Mouse (Mus musculus): ENCODE data around the gene Schip1. TPM values are rescaled to one million over a fixed set of nuclear protein-coding genes. Genes with fewer than 3 reads are reported as not detected.
A peak's percentile ranks its signal among the peaks of the same experiment; 100 is the strongest.

Gene Schip1
- polyA plus RNA-seq, 1 experiment from 2014 or later = 47.2 TPM

- Histone ChIP-seq H3K9me3 (ENCODE audit: control insufficient read depth, low read depth, low read length) (no peaks in the 10 kb centered on the region), H3K27ac (ENCODE audit: low read length) (no peak overlapping the region), H3K4me2 (replicated peaks; ENCODE audit: low read depth, low read length) (no peak overlapping the region), H3K4me3 (ENCODE audit: low read depth, low read length) (no peak overlapping the region), H3K9ac (replicated peaks; ENCODE audit: low read depth, low read length) (no peak overlapping the region), H3K36me3 (ENCODE audit: control insufficient read depth, insufficient read depth, low read length) (no peaks in the 10 kb centered on the region), H3K4me1 (ENCODE audit: control insufficient read depth, insufficient read depth, low read length) (no peaks in the 10 kb centered on the region), H3K27me3 (ENCODE audit: control insufficient read depth, insufficient read depth, low read length) (no peaks in the 10 kb centered on the region)
- no peak for ATAC-seq (ENCODE audit: insufficient number of reproducible peaks, insufficient read depth, low FRiP score, low read depth)
- WGBS = 92% methylated on average over 8 of the region's 8 CpGs
Measured at GRCm38 (mm10) chr3:68606730-68607129, 542.1 kb downstream of the Schip1 start.

- no peaks in the 10 kb centered on the region for H3K4me1 ChIP-seq (ENCODE audit: control insufficient read depth, insufficient read depth, low read length)
- 88% methylated on average over 8 of the region's 8 CpGs for WGBS
- H3K4me2 ChIP-seq (replicated peaks; ENCODE audit: low read depth, low read length) = no peak overlapping the region
Measured at GRCm38 (mm10) chr3:68607336-68607735, 542.7 kb downstream of the Schip1 start.

GRCm38 (mm10) chr3:68608848-68609497, 544.4 kb downstream of the Schip1 start:
- Histone ChIP-seq H3K27me3 (ENCODE audit: control insufficient read depth, insufficient read depth, low read length) (no peaks in the 10 kb centered on the region), H3K4me1 (ENCODE audit: control insufficient read depth, insufficient read depth, low read length) (no peaks in the 10 kb centered on the region), H3K4me2 (replicated peaks; ENCODE audit: low read depth, low read length) (no peak overlapping the region), H3K9ac (replicated peaks; ENCODE audit: low read depth, low read length) (no peak overlapping the region), H3K36me3 (ENCODE audit: control insufficient read depth, insufficient read depth, low read length) (no peaks in the 10 kb centered on the region), H3K9me3 (ENCODE audit: control insufficient read depth, low read depth, low read length) (no peaks in the 10 kb centered on the region), H3K4me3 (ENCODE audit: low read depth, low read length) (no peak overlapping the region), H3K27ac (ENCODE audit: low read length) (no peak overlapping the region)
- WGBS = 75% methylated on average over 19 of the region's 19 CpGs
- no peak for ATAC-seq (ENCODE audit: insufficient number of reproducible peaks, insufficient read depth, low FRiP score, low read depth)

More at GRCm38 (mm10) chr3:68607336-68607735, 542.7 kb downstream of the Schip1 start:
- no peak overlapping the region for H3K9ac ChIP-seq (replicated peaks; ENCODE audit: low read depth, low read length)
- no peaks in the 10 kb centered on the region for H3K27me3 ChIP-seq (ENCODE audit: control insufficient read depth, insufficient read depth, low read length)
- no peaks in the 10 kb centered on the region for H3K36me3 ChIP-seq (ENCODE audit: control insufficient read depth, insufficient read depth, low read length)
- no peak overlapping the region for H3K27ac ChIP-seq (ENCODE audit: low read length)
- no peaks in the 10 kb centered on the region for H3K9me3 ChIP-seq (ENCODE audit: control insufficient read depth, low read depth, low read length)
- no peak overlapping the region for H3K4me3 ChIP-seq (ENCODE audit: low read depth, low read length)
- ATAC-seq (ENCODE audit: insufficient number of reproducible peaks, insufficient read depth, low FRiP score, low read depth) = no peak

- peak; percentile 58; the same call in 1 of the 2 replicates for ATAC-seq (ENCODE audit: insufficient number of reproducible peaks, insufficient read depth, low FRiP score, low read depth)
- 28% methylated on average over 6 of the region's 6 CpGs for WGBS
Measured at GRCm38 (mm10) chr3:68610011-68610410, 545.4 kb downstream of the Schip1 start.

GRCm38 (mm10) chr3:68610598-68611261, 546.1 kb downstream of the Schip1 start:
- Histone ChIP-seq H3K4me3 (ENCODE audit: low read depth, low read length) (no peak overlapping the region), H3K9ac (replicated peaks; ENCODE audit: low read depth, low read length) (no peak overlapping the region), H3K9me3 (ENCODE audit: control insufficient read depth, low read depth, low read length) (no peaks in the 10 kb centered on the region), H3K4me1 (ENCODE audit: control insufficient read depth, insufficient read depth, low read length) (no peaks in the 10 kb centered on the region), H3K4me2 (replicated peaks; ENCODE audit: low read depth, low read length) (no peak overlapping the region), H3K27me3 (ENCODE audit: control insufficient read depth, insufficient read depth, low read length) (no peaks in the 10 kb centered on the region), H3K27ac (ENCODE audit: low read length) (no peak overlapping the region), H3K36me3 (ENCODE audit: control insufficient read depth, insufficient read depth, low read length) (no peaks in the 10 kb centered on the region)
- ATAC-seq (ENCODE audit: insufficient number of reproducible peaks, insufficient read depth, low FRiP score, low read depth) = no peak
- WGBS = 87% methylated on average over 11 of the region's 11 CpGs

More at GRCm38 (mm10) chr3:68610011-68610410, 545.4 kb downstream of the Schip1 start:
- no peak overlapping the region for H3K4me3 ChIP-seq (ENCODE audit: low read depth, low read length)
- H3K36me3 ChIP-seq (ENCODE audit: control insufficient read depth, insufficient read depth, low read length) = no peaks in the 10 kb centered on the region
- no peak overlapping the region for H3K4me2 ChIP-seq (replicated peaks; ENCODE audit: low read depth, low read length)
- H3K27me3 ChIP-seq (ENCODE audit: control insufficient read depth, insufficient read depth, low read length) = no peaks in the 10 kb centered on the region
- H3K27ac ChIP-seq (ENCODE audit: low read length) = no peak overlapping the region
- no peaks in the 10 kb centered on the region for H3K4me1 ChIP-seq (ENCODE audit: control insufficient read depth, insufficient read depth, low read length)
- no peaks in the 10 kb centered on the region for H3K9me3 ChIP-seq (ENCODE audit: control insufficient read depth, low read depth, low read length)
- H3K9ac ChIP-seq (replicated peaks; ENCODE audit: low read depth, low read length) = no peak overlapping the region

GRCm38 (mm10) chr3:68615042-68615810, 550.6 kb downstream of the Schip1 start:
- no peak for ATAC-seq (ENCODE audit: insufficient number of reproducible peaks, insufficient read depth, low FRiP score, low read depth)
- Histone ChIP-seq H3K27ac (ENCODE audit: low read length) (no peak overlapping the region), H3K9me3 (ENCODE audit: control insufficient read depth, low read depth, low read length) (no peaks in the 10 kb centered on the region), H3K4me2 (replicated peaks; ENCODE audit: low read depth, low read length) (no peak overlapping the region), H3K4me3 (ENCODE audit: low read depth, low read length) (no peak overlapping the region), H3K36me3 (ENCODE audit: control insufficient read depth, insufficient read depth, low read length) (no peaks in the 10 kb centered on the region), H3K4me1 (ENCODE audit: control insufficient read depth, insufficient read depth, low read length) (no peaks in the 10 kb centered on the region), H3K27me3 (ENCODE audit: control insufficient read depth, insufficient read depth, low read length) (no peaks in the 10 kb centered on the region), H3K9ac (replicated peaks; ENCODE audit: low read depth, low read length) (no peak overlapping the region)
- WGBS = 72% methylated on average over 10 of the region's 10 CpGs

- H3K9me3 ChIP-seq (ENCODE audit: control insufficient read depth, low read depth, low read length) = no peaks in the 10 kb centered on the region
- no peaks in the 10 kb centered on the region for H3K27me3 ChIP-seq (ENCODE audit: control insufficient read depth, insufficient read depth, low read length)
- no peak overlapping the region for H3K4me2 ChIP-seq (replicated peaks; ENCODE audit: low read depth, low read length)
- H3K9ac ChIP-seq (replicated peaks; ENCODE audit: low read depth, low read length) = no peak overlapping the region
- H3K36me3 ChIP-seq (ENCODE audit: control insufficient read depth, insufficient read depth, low read length) = no peaks in the 10 kb centered on the region; the same call in 1 of the 2 replicates
- 85% methylated on average over 12 of the region's 12 CpGs for WGBS
- no peaks in the 10 kb centered on the region for H3K4me1 ChIP-seq (ENCODE audit: control insufficient read depth, insufficient read depth, low read length)
- no peak overlapping the region for H3K27ac ChIP-seq (ENCODE audit: low read length)
- H3K4me3 ChIP-seq (ENCODE audit: low read depth, low read length) = no peak overlapping the region
- no peak for ATAC-seq (ENCODE audit: insufficient number of reproducible peaks, insufficient read depth, low FRiP score, low read depth)
Measured at GRCm38 (mm10) chr3:68616363-68616762, 551.8 kb downstream of the Schip1 start.

GRCm38 (mm10) chr3:68617708-68618107, 553.1 kb downstream of the Schip1 start:
- H3K9me3 ChIP-seq (ENCODE audit: control insufficient read depth, low read depth, low read length) = no peaks in the 10 kb centered on the region
- no peak overlapping the region for H3K4me2 ChIP-seq (replicated peaks; ENCODE audit: low read depth, low read length)
- H3K27ac ChIP-seq (ENCODE audit: low read length) = no peak overlapping the region
- no peak for ATAC-seq (ENCODE audit: insufficient number of reproducible peaks, insufficient read depth, low FRiP score, low read depth)
- no peak overlapping the region for H3K4me3 ChIP-seq (ENCODE audit: low read depth, low read length)
- H3K9ac ChIP-seq (replicated peaks; ENCODE audit: low read depth, low read length) = no peak overlapping the region
- H3K4me1 ChIP-seq (ENCODE audit: control insufficient read depth, insufficient read depth, low read length) = no peaks in the 10 kb centered on the region
- no peaks in the 10 kb centered on the region; the same call in 1 of the 2 replicates for H3K36me3 ChIP-seq (ENCODE audit: control insufficient read depth, insufficient read depth, low read length)
- H3K27me3 ChIP-seq (ENCODE audit: control insufficient read depth, insufficient read depth, low read length) = no peaks in the 10 kb centered on the region
- WGBS = 91% methylated on average over 10 of the region's 10 CpGs
